Mouse (Mus musculus): Measurements from ENCODE around the gene Phactr3. TPM values are rescaled to one million over a fixed set of nuclear protein-coding genes. Genes with fewer than 3 reads are reported as not detected.
"Not testable (repeated sequence)": the region's sequence is repeated elsewhere in the genome, so short reads cannot be mapped to it uniquely, and the experiment has no call there.

The Phactr3 gene
- polyA plus RNA-seq, 2 experiments, result 0.02 to 0.13 TPM

- no peak overlapping the region for H3K4me2 ChIP-seq (ENCODE audit: low read depth)
- 60% methylated on average over 5 of the region's 5 CpGs for WGBS (ENCODE audit: insufficient replicate concordance)
- no peak overlapping the region for H3K27ac ChIP-seq
- H3K36me3 ChIP-seq (replicated peaks; ENCODE audit: control insufficient read depth, insufficient read depth, low read depth), result no peaks in the 10 kb centered on the region
- H3K4me3 ChIP-seq (ENCODE audit: insufficient read depth in 1 of 2, low read depth in 2 of 2, low read length in 2 of 2), result no peak overlapping the region
- H3K27me3 ChIP-seq (ENCODE audit: control insufficient read depth, insufficient read depth, low read length), result no peaks in the 10 kb centered on the region
- no peak overlapping the region for H3K9ac ChIP-seq (replicated peaks)
- no peaks in the 10 kb centered on the region for H3K4me1 ChIP-seq (replicated peaks; ENCODE audit: control insufficient read depth in 2 of 2, insufficient read depth in 2 of 2, low read length in 1 of 2)
- TF ChIP-seq CTCF (IDR thresholded peaks at IDR 0.05; ENCODE audit: low read depth), result no peak
- no peak for TF ChIP-seq EP300 (IDR thresholded peaks at IDR 0.05; ENCODE audit: low read depth)
- no peaks in the 10 kb centered on the region for H3K9me3 ChIP-seq (ENCODE audit: control insufficient read depth, low read length)
- ATAC-seq (ENCODE audit: insufficient read depth), result no peak
- no peak for DNase-seq (ENCODE audit: low read depth in 3 of 3, low spot score in 3 of 3)
Observed at GRCm38 (mm10) chr2:178329551-178329950, 210.8 kb downstream of the Phactr3 start.

DNA sequence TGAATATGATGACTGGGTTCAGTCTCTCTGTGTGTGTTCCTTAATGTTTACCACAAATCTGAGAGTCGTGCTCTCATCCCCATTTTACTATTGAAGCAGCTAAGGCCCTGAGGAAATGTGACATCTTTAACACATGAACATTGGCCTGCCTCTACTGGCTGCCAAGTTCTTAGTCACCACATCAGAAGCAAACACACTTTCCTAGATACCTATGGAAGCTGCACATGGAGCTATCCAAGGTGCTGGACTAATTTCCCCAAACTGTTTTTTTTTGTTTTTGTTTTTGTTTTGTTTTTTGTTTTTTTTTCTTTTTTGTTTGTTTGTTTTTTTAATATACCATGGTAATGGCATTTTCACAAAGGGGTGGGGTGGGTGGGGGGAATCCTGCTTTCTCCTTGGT, 211.2 kb downstream of the Phactr3 start:
- no peaks in the 10 kb centered on the region for H3K9me3 ChIP-seq (ENCODE audit: control insufficient read depth, low read length)
- TF ChIP-seq CTCF (IDR thresholded peaks at IDR 0.05; ENCODE audit: low read depth), result no peak
- no peak for TF ChIP-seq EP300 (IDR thresholded peaks at IDR 0.05; ENCODE audit: low read depth)
- H3K4me1 ChIP-seq (replicated peaks; ENCODE audit: control insufficient read depth in 2 of 2, insufficient read depth in 2 of 2, low read length in 1 of 2), result no peaks in the 10 kb centered on the region
- H3K27me3 ChIP-seq (ENCODE audit: control insufficient read depth, insufficient read depth, low read length), result no peaks in the 10 kb centered on the region
- ATAC-seq (ENCODE audit: insufficient read depth), result no peak
- no peak overlapping the region for H3K9ac ChIP-seq (replicated peaks)
- H3K4me2 ChIP-seq (ENCODE audit: low read depth), result no peak overlapping the region
- H3K36me3 ChIP-seq (replicated peaks; ENCODE audit: control insufficient read depth, insufficient read depth, low read depth), result no peaks in the 10 kb centered on the region
- no peak overlapping the region for H3K27ac ChIP-seq
- DNase-seq (ENCODE audit: low read depth in 3 of 3, low spot score in 3 of 3), result no peak
- WGBS (ENCODE audit: insufficient replicate concordance), result 32% methylated on average over 1 of the region's 1 CpGs
- H3K4me3 ChIP-seq (ENCODE audit: insufficient read depth in 1 of 2, low read depth in 2 of 2, low read length in 2 of 2), result no peak overlapping the region

DNA sequence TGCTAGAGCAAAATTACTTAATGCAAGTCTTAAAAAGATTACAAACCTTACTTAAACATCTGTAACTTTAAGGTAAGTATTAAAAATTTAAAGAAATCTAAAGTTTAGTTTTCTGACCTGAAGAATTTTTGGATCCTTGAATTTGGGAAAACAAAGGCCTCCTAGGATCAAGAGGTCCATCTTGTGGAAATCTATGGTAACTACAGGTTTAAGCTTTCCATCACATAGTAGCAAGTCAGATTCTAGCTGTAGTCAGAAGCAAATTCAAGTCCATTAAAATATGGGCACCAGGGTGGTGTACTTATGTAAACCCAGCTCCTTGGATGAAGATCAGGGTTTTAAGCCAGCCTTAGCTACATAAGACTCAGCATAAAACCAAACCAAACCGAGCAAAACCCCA, 219.1 kb downstream of the Phactr3 start:
- no peaks in the 10 kb centered on the region for H3K27me3 ChIP-seq (ENCODE audit: control insufficient read depth, insufficient read depth, low read length)
- no peak for ATAC-seq (ENCODE audit: insufficient read depth)
- TF ChIP-seq CTCF (IDR thresholded peaks at IDR 0.05; ENCODE audit: low read depth) (no peak; the same call in 1 of the 2 replicates), EP300 (IDR thresholded peaks at IDR 0.05; ENCODE audit: low read depth) (no peak)
- no peak for DNase-seq (ENCODE audit: low read depth in 3 of 3, low spot score in 3 of 3)
- WGBS (ENCODE audit: insufficient replicate concordance), result 8% methylated on average over 1 of the region's 1 CpGs
- H3K9ac ChIP-seq (replicated peaks), result no peak overlapping the region
- no peak overlapping the region for H3K4me2 ChIP-seq (ENCODE audit: low read depth)
- H3K9me3 ChIP-seq (ENCODE audit: control insufficient read depth, low read length), result no peaks in the 10 kb centered on the region
- H3K4me3 ChIP-seq (ENCODE audit: insufficient read depth in 1 of 2, low read depth in 2 of 2, low read length in 2 of 2), result no peak overlapping the region
- no peaks in the 10 kb centered on the region for H3K36me3 ChIP-seq (replicated peaks; ENCODE audit: control insufficient read depth, insufficient read depth, low read depth)
- H3K27ac ChIP-seq, result no peak overlapping the region
- H3K4me1 ChIP-seq (replicated peaks; ENCODE audit: control insufficient read depth in 2 of 2, insufficient read depth in 2 of 2, low read length in 1 of 2), result no peaks in the 10 kb centered on the region

DNA sequence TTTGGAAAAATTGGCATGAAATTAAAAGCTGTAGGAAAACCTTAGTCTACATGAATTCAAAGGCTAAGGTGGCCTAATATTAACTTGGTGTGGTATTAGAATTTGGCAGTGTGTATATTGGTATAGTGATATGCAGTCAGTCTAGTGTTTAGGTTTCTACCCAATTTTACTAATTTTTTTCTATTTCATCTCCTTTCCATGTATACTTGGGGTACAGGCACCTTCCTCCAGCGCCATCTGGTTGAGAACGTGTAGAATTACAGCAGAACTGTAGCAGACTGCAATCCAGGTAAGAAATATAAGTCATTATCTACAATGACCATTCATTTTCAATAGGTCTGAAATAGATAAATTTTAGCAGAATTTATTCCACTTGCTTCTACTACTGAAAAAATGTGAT, 220.3 kb downstream of the Phactr3 start:
- Histone ChIP-seq H3K4me2 (ENCODE audit: low read depth) (no peak overlapping the region), H3K9ac (replicated peaks) (no peak overlapping the region), H3K4me3 (ENCODE audit: insufficient read depth in 1 of 2, low read depth in 2 of 2, low read length in 2 of 2) (no peak overlapping the region), H3K27ac (no peak overlapping the region), H3K36me3 (replicated peaks; ENCODE audit: control insufficient read depth, insufficient read depth, low read depth) (no peaks in the 10 kb centered on the region), H3K4me1 (replicated peaks; ENCODE audit: control insufficient read depth in 2 of 2, insufficient read depth in 2 of 2, low read length in 1 of 2) (no peaks in the 10 kb centered on the region), H3K9me3 (ENCODE audit: control insufficient read depth, low read length) (no peaks in the 10 kb centered on the region), H3K27me3 (ENCODE audit: control insufficient read depth, insufficient read depth, low read length) (no peaks in the 10 kb centered on the region)
- DNase-seq (ENCODE audit: low read depth in 3 of 3, low spot score in 3 of 3) (no peak), ATAC-seq (ENCODE audit: insufficient read depth) (no peak)
- 0% methylated on average over 2 of the region's 2 CpGs for WGBS (ENCODE audit: insufficient replicate concordance)
- TF ChIP-seq EP300 (IDR thresholded peaks at IDR 0.05; ENCODE audit: low read depth) (no peak), CTCF (IDR thresholded peaks at IDR 0.05; ENCODE audit: low read depth) (peak; percentile 27; the same call in 1 of the 2 replicates)

DNA sequence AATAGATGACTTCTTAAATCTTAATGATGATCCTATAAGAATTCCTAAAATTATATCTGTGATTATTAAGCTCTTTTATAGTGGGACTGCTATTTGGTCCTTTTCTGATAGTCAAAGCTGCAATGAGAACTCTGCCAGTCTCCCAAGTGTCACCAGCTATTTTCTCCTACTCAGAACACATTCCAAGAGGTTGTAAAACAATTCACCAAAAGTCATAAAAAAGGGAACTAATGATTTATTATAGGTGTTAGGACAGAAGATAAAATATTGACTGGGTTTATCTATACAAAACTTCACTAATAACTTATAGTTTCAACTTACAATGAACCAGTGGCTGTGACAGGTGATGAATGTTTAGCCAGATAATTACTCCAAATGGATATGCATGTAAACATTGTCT, 223.3 kb downstream of the Phactr3 start:
- H3K27me3 ChIP-seq (ENCODE audit: control insufficient read depth, insufficient read depth, low read length); H3K9ac ChIP-seq (replicated peaks); H3K4me2 ChIP-seq (ENCODE audit: low read depth); H3K4me1 ChIP-seq (replicated peaks; ENCODE audit: control insufficient read depth in 2 of 2, insufficient read depth in 2 of 2, low read length in 1 of 2); H3K4me3 ChIP-seq (ENCODE audit: insufficient read depth in 1 of 2, low read depth in 2 of 2, low read length in 2 of 2); ATAC-seq (ENCODE audit: insufficient read depth); H3K36me3 ChIP-seq (replicated peaks; ENCODE audit: control insufficient read depth, insufficient read depth, low read depth); H3K27ac ChIP-seq; DNase-seq (ENCODE audit: low read depth in 3 of 3, low spot score in 3 of 3); H3K9me3 ChIP-seq (ENCODE audit: control insufficient read depth, low read length): not testable (repeated sequence)

DNA sequence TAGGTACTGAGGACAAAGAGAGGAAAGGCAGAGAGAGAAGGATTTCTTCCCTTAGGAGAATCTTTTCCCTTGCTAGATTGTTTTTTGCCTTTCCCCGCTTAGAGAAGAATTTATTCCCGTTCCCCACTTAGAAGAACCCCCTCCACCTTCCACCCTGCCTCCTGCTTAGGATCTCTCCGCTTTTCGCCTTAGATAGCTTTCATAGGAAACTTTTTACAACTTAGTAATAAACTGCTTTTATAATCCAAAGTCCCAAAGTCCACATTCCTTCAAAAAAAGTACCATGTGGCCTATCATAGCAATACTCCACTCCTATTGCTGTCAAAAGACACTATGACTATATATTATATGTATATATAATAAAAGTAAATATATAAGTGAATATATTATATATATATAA, 223.8 kb downstream of the Phactr3 start:
- Histone ChIP-seq H3K36me3 (replicated peaks; ENCODE audit: control insufficient read depth, insufficient read depth, low read depth) (no peaks in the 10 kb centered on the region), H3K4me1 (replicated peaks; ENCODE audit: control insufficient read depth in 2 of 2, insufficient read depth in 2 of 2, low read length in 1 of 2) (no peaks in the 10 kb centered on the region), H3K4me2 (ENCODE audit: low read depth) (no peak overlapping the region), H3K9me3 (ENCODE audit: control insufficient read depth, low read length) (no peaks in the 10 kb centered on the region), H3K4me3 (ENCODE audit: insufficient read depth in 1 of 2, low read depth in 2 of 2, low read length in 2 of 2) (no peak overlapping the region), H3K27ac (no peak overlapping the region), H3K9ac (replicated peaks) (no peak overlapping the region), H3K27me3 (ENCODE audit: control insufficient read depth, insufficient read depth, low read length) (no peaks in the 10 kb centered on the region)
- 42% methylated on average over 4 of the region's 4 CpGs for WGBS (ENCODE audit: insufficient replicate concordance)
- TF ChIP-seq EP300 (IDR thresholded peaks at IDR 0.05; ENCODE audit: low read depth) (no peak), CTCF (IDR thresholded peaks at IDR 0.05; ENCODE audit: low read depth) (no peak)
- DNase-seq (ENCODE audit: low read depth in 3 of 3, low spot score in 3 of 3), result no peak
- no peak for ATAC-seq (ENCODE audit: insufficient read depth)

Other genes starting within 250 kb of the Phactr3 start
- 0.57 and 0.96 TPM in 2 replicates for gene Gm14327, start 221.9 kb upstream of the Phactr3 start, polyA plus RNA-seq (2012; rRNA removed)
- 1.4 and 1.5 TPM in 2 replicates for gene Gm14327, start 221.9 kb upstream of the Phactr3 start, polyA plus RNA-seq (2014; fragmentation: Nextera tagmentation; extraction: Ambion mirVana)
- 0.12 and 0.29 TPM in 2 replicates for gene Zfp972, start 193.4 kb upstream of the Phactr3 start, polyA plus RNA-seq (2012; rRNA removed)
- not detected in 2 replicates for gene Zfp972, start 193.4 kb upstream of the Phactr3 start, polyA plus RNA-seq (2014; fragmentation: Nextera tagmentation; extraction: Ambion mirVana)
- 0.89 and 2.0 TPM in 2 replicates for gene Gm14326, start 161.7 kb upstream of the Phactr3 start, polyA plus RNA-seq (2012; rRNA removed)
- 4.7 TPM in 2 replicates for gene Gm14326, start 161.7 kb upstream of the Phactr3 start, polyA plus RNA-seq (2014; fragmentation: Nextera tagmentation; extraction: Ambion mirVana)
- gene Zfp971, start 95.7 kb upstream of the Phactr3 start, polyA plus RNA-seq (2012; rRNA removed), result 0.73 and 1.7 TPM in 2 replicates
- gene Zfp971, start 95.7 kb upstream of the Phactr3 start, polyA plus RNA-seq (2014; fragmentation: Nextera tagmentation; extraction: Ambion mirVana), result 2.4 and 3.7 TPM in 2 replicates
- gene Zfp931, start 40.5 kb upstream of the Phactr3 start, polyA plus RNA-seq (2012; rRNA removed), result 1.3 and 2.1 TPM in 2 replicates
- 4.2 and 4.8 TPM in 2 replicates for gene Zfp931, start 40.5 kb upstream of the Phactr3 start, polyA plus RNA-seq (2014; fragmentation: Nextera tagmentation; extraction: Ambion mirVana)

Measured in liver, embryonic 14.5 days (tissue).